In the genomic region with DNA sequence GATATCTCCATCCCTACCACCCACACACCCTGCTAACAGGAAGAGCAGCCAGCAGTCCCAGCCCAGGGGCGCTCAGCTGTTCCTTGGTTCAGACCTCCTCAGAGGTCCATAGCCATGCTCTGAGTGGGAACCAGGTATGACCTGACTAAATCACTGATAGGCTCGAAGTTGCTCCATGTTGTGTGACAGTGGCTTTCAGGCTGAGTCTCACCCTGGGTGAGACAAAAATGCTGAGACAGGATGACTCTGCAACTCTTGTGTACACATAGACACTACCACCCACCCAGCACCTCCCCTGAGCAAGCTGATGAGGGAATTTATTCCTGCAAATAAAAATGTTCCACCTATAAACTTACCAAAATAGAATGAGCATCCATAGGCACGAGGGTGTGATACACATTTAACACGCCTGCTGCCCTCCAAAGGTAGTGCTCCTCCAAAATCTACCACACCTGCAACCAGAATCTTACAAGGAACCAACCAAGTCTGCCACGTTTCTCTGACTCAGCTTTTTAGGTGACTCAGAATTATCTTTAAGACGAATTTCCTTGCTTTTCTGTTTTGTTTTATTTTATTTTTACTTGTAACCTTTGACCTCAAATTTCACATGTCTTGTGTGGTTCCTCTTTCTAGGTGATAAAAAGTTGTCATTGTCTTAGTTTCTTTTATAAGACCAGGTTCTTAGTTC, we compare ENCODE assay signal across 11 mouse cellular contexts. TPM values are rescaled to one million over a fixed set of nuclear protein-coding genes. Genes with fewer than 3 reads are reported as not detected.
DNase-seq lines count a peak whose midpoint lies in the region; ATAC-seq and TF ChIP-seq lines count a peak whose summit lies in the region.
"Had no signal": no experiment of that assay in that cellular context is flagged by ENCODE, and none has a peak within 500 bp of the region (broad histone marks: within the 10 kb centered on the region; RNA-seq: fewer than 3 reads in every experiment).

No protein-coding gene starts in this region.

- no peak for TF ChIP-seq POLR2A in bone marrow, adult 2 months (IDR thresholded peaks at IDR 0.05; ENCODE audit: borderline replicate concordance, control insufficient read depth, low read depth, low read length)
- no peak for TF ChIP-seq POLR2A in kidney, adult 2 months (IDR thresholded peaks at IDR 0.05; ENCODE audit: low read depth, low read length)

- no peak overlapping the region for H3K9ac ChIP-seq in heart, embryonic 12.5 days
- peak overlapping the region; percentile 31; the same call in 1 of the 2 replicates for H3K9ac ChIP-seq in liver, embryonic 16.5 days (ENCODE audit: low read depth, low read length)

- no peaks in the 10 kb centered on the region; the same call in 1 of the 2 replicates for H3K27me3 ChIP-seq in heart, embryonic 12.5 days (replicated peaks)
- no peaks in the 10 kb centered on the region for H3K27me3 ChIP-seq in liver, embryonic 16.5 days (ENCODE audit: control insufficient read depth, insufficient read depth, low read depth, low read length)
- H3K27me3 ChIP-seq in kidney, adult 2 months (replicated peaks; ENCODE audit: control insufficient read depth, insufficient read depth, low read length) = no peaks in the 10 kb centered on the region

- no peak overlapping the region for H3K4me2 ChIP-seq in heart, embryonic 12.5 days
- H3K4me2 ChIP-seq in liver, embryonic 16.5 days (ENCODE audit: low read depth, low read length) = peak overlapping the region; percentile 38; the same call in 1 of the 2 replicates

- TF ChIP-seq CTCF in bone marrow, adult 2 months (IDR thresholded peaks at IDR 0.05; ENCODE audit: control insufficient read depth, insufficient read depth, low read length) = no peak
- no peak for TF ChIP-seq CTCF in kidney, adult 2 months (conservative IDR thresholded peaks at IDR 0.05; ENCODE audit: insufficient read depth, insufficient read length, low read depth, low read length)

- 73% methylated on average over 6 of the region's 6 CpGs for WGBS in heart, embryonic 12.5 days
- WGBS in bone marrow, adult 2 months = 51% methylated on average over 6 of the region's 6 CpGs
- 46% methylated on average over 6 of the region's 6 CpGs for WGBS in liver, embryonic 16.5 days (ENCODE audit: insufficient replicate concordance)
- 86% methylated on average over 6 of the region's 6 CpGs for WGBS in kidney, adult 2 months

- DNase-seq in heart, postnatal 36 days = no peak
- DNase-seq in 3T3-L1 (ENCODE audit: low read depth, low spot score) = peak; percentile 51
- DNase-seq in kidney, adult 2 months = no peak
- no peak for DNase-seq in urinary bladder, postnatal 10 days (ENCODE audit: low spot score)
- no peak for DNase-seq in lung, postnatal 25 days (ENCODE audit: low spot score)
- DNase-seq: adrenal gland, postnatal 25 days; gastrocnemius, postnatal 10 days had no signal

- 0 out of 2 replicates have a peak overlapping the region, but pooled peaks have one; percentile 25 for H3K27ac ChIP-seq in heart, embryonic 12.5 days (ENCODE audit: poor library complexity, severe bottlenecking)
- peak overlapping the region; percentile 33; the same call in 1 of the 2 replicates for H3K27ac ChIP-seq in bone marrow, adult 2 months (ENCODE audit: control insufficient read depth, insufficient read depth, low read depth, low read length, poor library complexity)
- peak overlapping the region; percentile 87 for H3K27ac ChIP-seq in liver, embryonic 16.5 days (ENCODE audit: low read length)
- no peak overlapping the region for H3K27ac ChIP-seq in kidney, adult 2 months (ENCODE audit: insufficient read depth, low read depth, low read length)

- peak; percentile 96 for ATAC-seq in heart, embryonic 12.5 days (ENCODE audit: insufficient number of reproducible peaks, low FRiP score)
- peak; percentile 98 for ATAC-seq in liver, embryonic 16.5 days (ENCODE audit: low read depth)
- ATAC-seq: inflammation-experienced regulatory T-cells, adult 6 months had no signal

- no peak overlapping the region for H3K4me3 ChIP-seq in heart, embryonic 12.5 days
- no peak overlapping the region for H3K4me3 ChIP-seq in bone marrow, adult 2 months (replicated peaks; ENCODE audit: control insufficient read depth, low read depth, low read length)
- no peak overlapping the region for H3K4me3 ChIP-seq in liver, embryonic 16.5 days (ENCODE audit: low read depth, low read length)
- H3K4me3 ChIP-seq in kidney, adult 2 months (ENCODE audit: insufficient read depth, low read depth, low read length) = no peak overlapping the region

- intact Hi-C loops in heart, postnatal 36 days (cut with DNase I) = no loop called here

- no peaks in the 10 kb centered on the region for H3K9me3 ChIP-seq in heart, embryonic 12.5 days (replicated peaks)
- no peaks in the 10 kb centered on the region for H3K9me3 ChIP-seq in liver, embryonic 16.5 days (replicated peaks; ENCODE audit: control insufficient read depth, low read length)

- no peaks in the 10 kb centered on the region for H3K36me3 ChIP-seq in heart, embryonic 12.5 days
- H3K36me3 ChIP-seq in liver, embryonic 16.5 days (ENCODE audit: control insufficient read depth, insufficient read depth) = no peaks in the 10 kb centered on the region
- H3K36me3 ChIP-seq in kidney, adult 2 months (ENCODE audit: control insufficient read depth, insufficient read depth, low read length) = no peaks in the 10 kb centered on the region

- no peaks in the 10 kb centered on the region for H3K4me1 ChIP-seq in heart, embryonic 12.5 days (replicated peaks)
- H3K4me1 ChIP-seq in bone marrow, adult 2 months (ENCODE audit: control insufficient read depth, insufficient read depth, low read length) = no peaks in the 10 kb centered on the region
- H3K4me1 ChIP-seq in liver, embryonic 16.5 days (ENCODE audit: control insufficient read depth, low read depth, low read length) = peaks cover 21% of the 10 kb centered on the region
- H3K4me1 ChIP-seq in kidney, adult 2 months (ENCODE audit: control insufficient read depth, insufficient read depth, low read length) = no peaks in the 10 kb centered on the region

RNA-seq across cellular contexts. Expression of a gene that starts 37.1 kb away (rescaled TPM):
- 0.32 and 0.48 TPM in 2 replicates for polyA plus RNA-seq in heart, embryonic 12.5 days (2016; fragmentation: Nextera tagmentation; extraction: Ambion mirVana)
- under 1 TPM; 0.35 to 0.56 TPM for total RNA-seq in heart, postnatal 36 days (2021)
- 1.3 and 2.6 TPM in 2 replicates for polyA plus RNA-seq in bone marrow, adult 2 months (2011; ENCODE audit: insufficient read depth, insufficient read length, low replicate concordance, missing spikeins)
- polyA plus RNA-seq in liver, embryonic 16.5 days (2015; fragmentation: Nextera tagmentation; extraction: Ambion mirVana) = 0.43 and 1.3 TPM in 2 replicates
- 230 and 232 TPM in 2 replicates for polyA plus RNA-seq in kidney, adult 2 months (2012; rRNA removed)

RNA-seq across cellular contexts. Expression of a gene that starts 44.6 kb away (rescaled TPM):
- 2.2 TPM in 2 replicates for polyA plus RNA-seq in heart, embryonic 12.5 days (2016; fragmentation: Nextera tagmentation; extraction: Ambion mirVana)
- 1 to 10 TPM; 9.0 to 9.1 TPM for total RNA-seq in heart, postnatal 36 days (2021)
- 5.5 and 7.7 TPM in 2 replicates for polyA plus RNA-seq in bone marrow, adult 2 months (2011; ENCODE audit: insufficient read depth, insufficient read length, low replicate concordance, missing spikeins)
- polyA plus RNA-seq in liver, embryonic 16.5 days (2015; fragmentation: Nextera tagmentation; extraction: Ambion mirVana) = 1.7 and 2.3 TPM in 2 replicates
- polyA plus RNA-seq in kidney, adult 2 months (2012; rRNA removed) = 30.8 and 31.3 TPM in 2 replicates

Comparison
In these comparisons a context has a peak if more than half of its experiments do, and no peak if none do; other contexts are left out.
1. RNA of a gene that starts 37.1 kb away (polyA plus RNA-seq): 230 to 232 TPM in kidney, adult 2 months; 1.3 to 2.6 TPM in bone marrow, adult 2 months, 0.43 to 1.3 TPM in liver, embryonic 16.5 days and 0.32 to 0.48 TPM in heart, embryonic 12.5 days; every median in the first group is over 10 times any median in the second.